Mouse (Mus musculus) stomach, embryonic 15.5 days (tissue): ENCODE results near the gene Tshr. TPM values are rescaled to one million over a fixed set of nuclear protein-coding genes. Genes with fewer than 3 reads are reported as not detected.
"Not testable (repeated sequence)": the region's sequence is repeated elsewhere in the genome, so short reads cannot be mapped to it uniquely, and the experiment has no call there.

Experiments
- ATAC-seq: fragments of 200-750 bp; cut with Nextera tagmentation; 2 replicates; pipeline ENCODE4 v1.8.0; 2017; ENCODE audit warnings: low read depth, moderate number of reproducible peaks, moderate TSS enrichment; ENCODE audit not compliant: insufficient read depth, low FRiP score
- H3K27ac ChIP-seq: fragments of 300-500 bp; sonication (generic); 2 replicates; pipeline ENCODE4 v1.5.1; 2015; ENCODE audit warnings: mild to moderate bottlenecking, inconsistent platforms
- H3K27me3 ChIP-seq: fragments of 300-500 bp; sonication (generic); replicated peaks from 2 replicates; pipeline ENCODE4 v1.6.1; 2015; ENCODE audit warnings: inconsistent platforms
- H3K36me3 ChIP-seq: fragments of 300-500 bp; sonication (generic); 2 replicates; pipeline ENCODE4 v1.6.1; 2015; ENCODE audit warnings: inconsistent platforms
- H3K4me1 ChIP-seq: fragments of 300-500 bp; sonication (generic); 2 replicates; pipeline ENCODE4 v1.6.1; 2015; ENCODE audit warnings: inconsistent platforms
- H3K4me2 ChIP-seq: fragments of 300-500 bp; sonication (generic); 2 replicates; pipeline ENCODE4 v1.6.1; 2015; ENCODE audit warnings: mild to moderate bottlenecking, inconsistent platforms
- H3K4me3 ChIP-seq: fragments of 300-500 bp; sonication (generic); replicated peaks from 2 replicates; pipeline ENCODE4 v1.5.1; 2015; ENCODE audit warnings: inconsistent platforms
- H3K9ac ChIP-seq: fragments of 300-500 bp; sonication (generic); 2 replicates; pipeline ENCODE4 v1.6.1; 2015; ENCODE audit warnings: inconsistent platforms
- H3K9me3 ChIP-seq: fragments of 300-500 bp; sonication (generic); 2 replicates; pipeline ENCODE4 v1.6.1; 2016; ENCODE audit warnings: inconsistent platforms
- WGBS: fragments of 180-500 bp; shearing (Covaris S2); methylation state at CpG from one replicate; pipeline ENCODE4 v1.1.7; 2015; 5-methylcytosine and 5-hydroxymethylcytosine counted together
- polyA plus RNA-seq: library from polyadenylated mRNA; unstranded; fragments of >200 nt; fragmentation: Nextera tagmentation; extraction: Ambion mirVana; gene quantifications from 2 replicates; pipeline ENCODE4 v1.2.1, GENCODE M21; 2015

Gene Tshr
- polyA plus RNA-seq, 1 experiment from 2014 or later, result 0.63 TPM

DNA sequence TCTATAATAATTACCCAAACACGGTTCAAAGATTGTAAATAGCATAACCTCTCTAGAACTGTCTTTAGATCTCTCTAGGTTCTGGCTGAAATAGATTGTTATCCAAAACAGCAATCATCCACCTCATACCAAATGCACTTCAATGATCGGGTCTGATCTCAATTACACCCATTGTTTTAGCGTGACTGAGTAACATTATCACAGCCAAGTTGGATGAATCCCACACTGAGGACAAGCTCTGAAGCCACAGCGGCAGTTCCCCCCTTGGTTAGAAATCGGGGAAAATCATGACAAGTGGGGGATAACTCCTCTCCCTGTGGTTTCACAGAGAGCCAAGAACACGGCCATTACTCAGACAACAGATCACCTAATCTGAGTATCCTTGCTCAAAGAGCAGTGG is 129.6 kb downstream of the Tshr start:
- H3K4me1 ChIP-seq, result no peaks in the 10 kb centered on the region
- H3K4me2 ChIP-seq, result no peak overlapping the region
- H3K4me3 ChIP-seq, result no peak overlapping the region
- WGBS, result 77% methylated on average over 6 of the region's 6 CpGs
- H3K27me3 ChIP-seq, result no peaks in the 10 kb centered on the region
- no peaks in the 10 kb centered on the region for H3K9me3 ChIP-seq
- H3K9ac ChIP-seq, result no peak overlapping the region
- no peak for ATAC-seq
- H3K27ac ChIP-seq, result no peak overlapping the region
- H3K36me3 ChIP-seq, result no peaks in the 10 kb centered on the region

DNA sequence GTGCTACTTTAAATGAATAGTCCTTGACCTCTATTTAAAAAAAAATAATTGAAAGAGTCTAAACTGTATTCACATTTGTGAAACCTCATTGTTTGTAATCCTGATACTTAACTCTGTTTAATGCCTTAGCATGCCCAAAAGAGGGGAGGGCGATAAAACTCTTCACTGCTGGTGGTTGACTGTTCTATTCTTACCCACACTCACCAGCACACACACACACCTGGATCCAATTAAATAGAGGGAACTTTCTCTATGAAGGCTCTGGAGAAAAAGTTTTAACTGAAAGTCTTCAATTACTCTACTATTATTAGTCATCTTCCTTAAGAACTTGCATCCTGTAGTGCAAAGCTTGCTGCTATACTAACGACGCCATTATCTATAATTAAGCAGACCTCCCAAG is 133.4 kb downstream of the Tshr start:
- no peak for ATAC-seq
- Histone ChIP-seq H3K27me3 (no peaks in the 10 kb centered on the region), H3K4me2 (no peak overlapping the region), H3K9me3 (no peaks in the 10 kb centered on the region), H3K9ac (no peak overlapping the region), H3K4me3 (no peak overlapping the region), H3K4me1 (no peaks in the 10 kb centered on the region), H3K36me3 (no peaks in the 10 kb centered on the region), H3K27ac (no peak overlapping the region)
- 78% methylated on average over 3 of the region's 3 CpGs for WGBS

DNA sequence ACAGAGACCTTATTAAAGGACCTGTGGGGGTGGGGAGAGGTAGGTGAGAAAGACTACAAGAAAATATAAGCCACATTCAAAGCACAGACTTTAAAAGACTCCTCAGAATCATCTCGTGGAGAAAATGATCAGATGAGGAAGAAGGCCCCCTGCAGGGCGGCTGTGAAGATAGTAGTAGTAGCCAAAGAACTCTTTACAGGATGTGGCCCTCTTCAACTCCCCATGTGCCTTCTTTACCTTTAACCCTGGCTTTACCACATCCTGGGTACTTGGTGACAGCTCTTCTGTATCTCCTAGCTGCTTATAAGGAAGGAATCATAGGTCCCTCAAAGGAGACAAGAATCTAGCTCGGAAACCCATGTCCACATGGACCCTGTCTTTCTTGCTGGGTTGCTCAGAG is 139.3 kb downstream of the Tshr start:
- Histone ChIP-seq H3K27me3 (no peaks in the 10 kb centered on the region), H3K9me3 (no peaks in the 10 kb centered on the region), H3K4me3 (no peak overlapping the region), H3K9ac (no peak overlapping the region), H3K36me3 (no peaks in the 10 kb centered on the region), H3K27ac (no peak overlapping the region), H3K4me2 (no peak overlapping the region), H3K4me1 (no peaks in the 10 kb centered on the region)
- no peak for ATAC-seq
- WGBS, result 48% methylated on average over 3 of the region's 3 CpGs

DNA sequence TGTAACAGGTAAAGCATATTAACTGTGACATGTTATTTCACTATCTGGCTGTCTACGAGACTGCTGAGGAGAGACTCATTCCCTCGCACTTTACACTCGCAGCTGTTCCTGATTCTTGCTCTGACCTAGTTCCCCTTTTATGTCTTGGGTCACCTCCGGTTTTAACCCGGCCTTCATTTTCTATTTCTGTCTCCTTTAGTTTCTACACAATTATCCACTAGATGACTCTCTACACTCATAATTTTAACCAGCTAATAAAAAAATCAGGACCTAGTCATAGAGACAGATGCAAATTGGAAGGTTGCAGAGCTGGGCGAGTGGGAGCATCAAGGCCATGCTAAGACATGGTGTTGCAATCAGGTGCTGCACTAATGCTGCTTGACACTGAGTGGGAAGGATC is 150.2 kb downstream of the Tshr start:
- Histone ChIP-seq H3K9ac (no peak overlapping the region), H3K4me2 (no peak overlapping the region), H3K27me3 (no peaks in the 10 kb centered on the region), H3K4me3 (no peak overlapping the region), H3K36me3 (no peaks in the 10 kb centered on the region), H3K27ac (no peak overlapping the region), H3K4me1 (no peaks in the 10 kb centered on the region), H3K9me3 (no peaks in the 10 kb centered on the region)
- WGBS, result 82% methylated on average over 6 of the region's 6 CpGs
- ATAC-seq, result no peak

DNA sequence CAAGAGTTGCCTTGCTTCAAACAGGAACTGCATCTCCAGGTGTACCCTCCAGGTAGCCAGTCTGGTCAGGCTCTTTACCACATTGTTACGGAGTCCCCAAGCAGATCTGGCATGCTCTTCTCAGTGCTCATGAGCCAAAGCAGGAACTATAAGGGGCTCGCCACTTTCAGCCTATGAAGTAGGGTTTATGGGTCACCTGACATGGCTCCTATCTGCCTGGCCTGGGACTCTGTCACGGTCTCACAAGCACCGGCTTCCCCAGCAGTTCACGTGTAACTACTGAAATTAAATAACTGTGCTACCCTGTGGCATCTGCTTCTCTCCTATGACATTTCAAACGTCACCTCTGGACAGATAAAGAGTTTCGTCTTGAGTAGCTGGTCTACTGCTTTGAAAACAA is 155.8 kb downstream of the Tshr start:
- no peaks in the 10 kb centered on the region for H3K4me1 ChIP-seq
- 86% methylated on average over 7 of the region's 7 CpGs for WGBS
- H3K27ac ChIP-seq, result no peak overlapping the region
- H3K4me3 ChIP-seq, result no peak overlapping the region
- ATAC-seq, result no peak
- H3K9ac ChIP-seq, result no peak overlapping the region
- no peaks in the 10 kb centered on the region for H3K9me3 ChIP-seq
- H3K36me3 ChIP-seq, result no peaks in the 10 kb centered on the region
- H3K4me2 ChIP-seq, result no peak overlapping the region
- no peaks in the 10 kb centered on the region for H3K27me3 ChIP-seq

DNA sequence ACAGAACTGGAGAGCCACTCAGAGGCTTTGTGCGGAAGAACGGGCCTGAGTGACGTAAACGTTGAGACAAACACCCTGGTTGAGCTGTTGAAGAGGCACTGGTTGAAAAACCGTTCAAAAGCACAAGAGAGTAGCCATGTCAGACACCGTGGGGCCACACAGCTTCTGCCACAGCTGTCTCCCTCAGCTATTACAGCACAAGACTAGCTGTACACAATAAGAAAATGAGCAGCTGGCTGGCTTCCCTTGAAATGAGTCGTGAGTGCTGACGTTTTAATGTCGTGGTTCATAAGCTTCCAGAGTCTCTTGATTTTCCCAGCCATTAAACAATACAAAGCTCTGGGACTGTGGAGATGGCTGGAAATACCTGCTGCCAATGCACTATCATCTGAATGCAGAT is 165.1 kb downstream of the Tshr start:
- no peaks in the 10 kb centered on the region for H3K9me3 ChIP-seq
- no peak overlapping the region for H3K9ac ChIP-seq
- H3K27me3 ChIP-seq, result no peaks in the 10 kb centered on the region
- ATAC-seq, result no peak
- 0 out of 2 replicates have a peak, but pooled peaks cover 6% of the 10 kb centered on the region for H3K4me1 ChIP-seq
- no peak overlapping the region for H3K4me3 ChIP-seq
- H3K4me2 ChIP-seq, result no peak overlapping the region
- H3K36me3 ChIP-seq, result 0 out of 2 replicates have a peak, but pooled peaks cover 2% of the 10 kb centered on the region
- H3K27ac ChIP-seq, result no peak overlapping the region
- WGBS, result 65% methylated on average over 9 of the region's 9 CpGs

DNA sequence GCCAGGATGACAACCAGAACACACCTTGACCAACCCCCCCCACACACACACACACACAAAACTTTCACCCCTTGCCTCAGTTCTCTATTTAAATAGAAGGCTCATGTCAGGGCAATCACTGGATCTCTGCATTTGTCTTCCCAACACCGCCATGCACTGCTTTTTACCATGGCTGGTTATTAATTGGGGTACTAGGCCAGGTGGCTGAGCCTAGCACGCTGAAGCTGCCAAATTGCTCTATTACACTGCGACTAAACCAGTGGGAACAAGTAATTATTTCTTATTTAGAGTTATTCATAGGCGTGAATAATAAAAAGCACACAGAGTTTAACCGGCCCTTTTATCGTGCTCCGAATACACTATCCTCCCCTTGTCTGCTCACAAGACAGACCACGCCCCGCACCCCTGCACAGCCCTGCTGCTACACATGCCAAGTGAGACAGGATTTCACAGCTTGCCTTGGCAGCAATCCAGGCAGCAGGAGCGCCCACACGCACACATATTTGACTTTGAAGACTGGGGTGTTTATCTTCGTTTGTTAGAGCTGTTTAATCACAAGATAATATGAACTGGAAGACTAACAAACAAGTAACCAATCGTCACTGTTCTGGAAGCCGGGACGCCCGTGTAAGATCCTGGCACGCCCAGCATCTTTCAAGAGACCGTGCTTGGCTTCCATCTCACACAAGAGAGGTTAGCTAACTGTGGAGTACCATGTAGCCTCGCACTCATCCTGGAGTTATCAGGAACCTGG is 167.6 kb downstream of the Tshr start:
- Histone ChIP-seq H3K27me3 (no peaks in the 10 kb centered on the region), H3K4me3 (no peak overlapping the region), H3K36me3 (0 out of 2 replicates have a peak, but pooled peaks cover 2% of the 10 kb centered on the region), H3K4me1 (0 out of 2 replicates have a peak, but pooled peaks cover 6% of the 10 kb centered on the region), H3K27ac (no peak overlapping the region), H3K9ac (no peak overlapping the region), H3K9me3 (no peaks in the 10 kb centered on the region), H3K4me2 (peak overlapping the region; percentile 21)
- ATAC-seq, result peak; percentile 89
- 50% methylated on average over 19 of the region's 19 CpGs for WGBS

DNA sequence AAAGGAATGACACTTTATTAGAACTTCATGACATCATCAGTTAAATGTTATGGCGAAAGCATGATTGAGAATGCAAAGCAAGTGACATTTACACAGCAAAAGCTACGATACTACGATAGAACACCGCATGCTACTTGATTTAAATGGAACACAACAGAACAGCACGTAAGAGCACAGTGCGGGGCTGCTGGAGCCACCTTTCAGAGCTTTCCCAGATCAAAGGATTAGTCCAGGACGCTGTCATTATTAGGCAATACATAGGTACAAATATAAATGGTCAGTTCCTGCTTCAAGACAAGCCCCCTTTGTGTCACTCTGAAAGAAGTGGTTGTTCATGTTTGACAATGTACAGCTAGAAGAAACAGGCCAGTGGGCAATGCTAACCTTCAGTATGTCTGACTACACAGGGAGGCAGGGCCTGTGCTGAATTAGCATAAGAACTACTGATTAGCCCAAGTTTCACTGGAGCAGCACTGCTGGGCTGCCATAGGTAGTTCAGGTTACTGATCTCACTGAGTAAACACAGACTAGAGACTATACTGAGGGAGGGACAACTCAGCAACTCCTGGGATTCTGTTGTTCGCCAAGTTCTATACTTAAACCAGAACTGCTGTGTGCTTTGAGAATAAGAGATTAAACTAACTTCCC is 173.1 kb downstream of the Tshr start:
- ATAC-seq, result peak; percentile 97
- not testable (repeated sequence) for H3K9ac ChIP-seq, H3K4me2 ChIP-seq, H3K4me3 ChIP-seq, H3K27ac ChIP-seq, H3K9me3 ChIP-seq, H3K36me3 ChIP-seq, H3K27me3 ChIP-seq, H3K4me1 ChIP-seq
- WGBS, result 83% methylated on average over 8 of the region's 8 CpGs

DNA sequence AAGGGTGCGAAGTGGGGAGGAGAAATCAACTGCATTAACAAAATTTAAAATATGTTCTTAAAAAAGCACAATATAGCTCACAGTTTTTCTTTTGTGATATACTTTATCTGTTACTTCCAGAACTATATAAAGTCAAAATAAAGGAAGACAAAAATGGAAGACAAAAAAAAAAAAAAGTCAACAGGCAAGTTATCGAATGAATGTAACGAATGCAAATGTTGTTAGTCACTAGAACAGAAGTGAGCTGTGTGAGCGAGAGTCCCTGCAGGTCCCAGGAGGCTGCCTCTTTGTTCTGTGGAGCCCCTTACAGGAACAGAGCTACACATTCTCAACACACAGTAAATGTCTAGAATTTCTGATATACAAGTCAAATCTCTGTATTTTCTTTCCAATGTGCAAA is 173.8 kb downstream of the Tshr start:
- not testable (repeated sequence) for H3K27me3 ChIP-seq, H3K36me3 ChIP-seq, ATAC-seq, H3K9me3 ChIP-seq, H3K4me3 ChIP-seq, H3K4me1 ChIP-seq, H3K27ac ChIP-seq, H3K9ac ChIP-seq, H3K4me2 ChIP-seq
- 81% methylated on average over 4 of the region's 4 CpGs for WGBS

DNA sequence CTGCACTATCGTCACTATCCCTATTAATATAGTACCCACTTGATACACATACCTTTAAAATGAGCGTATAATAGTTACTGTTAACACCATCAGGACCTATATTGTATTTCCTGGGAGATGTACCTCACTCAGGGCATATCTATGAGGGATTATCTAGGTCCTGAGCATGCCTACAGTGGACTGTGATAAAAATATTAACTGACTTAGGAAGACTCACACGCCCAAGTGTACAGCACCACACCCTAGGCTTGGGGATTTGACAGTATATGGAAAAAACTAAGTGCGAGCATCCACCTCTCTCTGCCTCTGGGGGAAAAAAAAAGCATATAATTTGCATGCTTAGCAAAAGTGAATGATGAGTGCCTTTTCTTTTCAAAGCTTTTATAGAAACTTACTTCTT is 182.8 kb downstream of the Tshr start:
- WGBS, result 93% methylated on average over 4 of the region's 4 CpGs
- Histone ChIP-seq H3K4me2 (no peak overlapping the region), H3K9me3 (no peaks in the 10 kb centered on the region), H3K27ac (no peak overlapping the region), H3K36me3 (peaks cover 32% of the 10 kb centered on the region), H3K9ac (no peak overlapping the region), H3K4me1 (no peaks in the 10 kb centered on the region), H3K27me3 (no peaks in the 10 kb centered on the region), H3K4me3 (no peak overlapping the region)
- no peak for ATAC-seq

DNA sequence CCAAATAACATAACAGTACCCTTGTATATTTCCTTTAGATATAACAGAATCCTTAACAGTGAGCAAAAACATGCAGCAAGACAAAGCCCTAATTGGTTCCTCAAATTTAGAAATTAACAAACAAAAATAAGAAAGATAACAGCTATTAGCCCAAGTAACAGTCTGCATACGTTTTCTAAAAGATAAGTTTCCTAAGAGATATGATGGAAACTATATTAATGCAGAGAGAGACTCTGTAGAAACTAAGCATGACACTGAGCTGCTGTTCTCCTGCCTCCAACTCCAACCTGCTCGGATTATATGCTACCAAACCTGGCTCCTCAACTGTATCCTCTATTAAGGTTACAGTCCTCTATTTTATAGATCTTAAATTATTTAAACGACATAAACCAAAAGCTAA is 184.9 kb downstream of the Tshr start:
- H3K27me3 ChIP-seq, result no peaks in the 10 kb centered on the region
- H3K4me1 ChIP-seq, result no peaks in the 10 kb centered on the region
- H3K9me3 ChIP-seq, result no peaks in the 10 kb centered on the region
- 76% methylated on average over 3 of the region's 3 CpGs for WGBS
- no peak overlapping the region for H3K4me2 ChIP-seq
- H3K36me3 ChIP-seq, result peaks cover 31% of the 10 kb centered on the region
- no peak overlapping the region for H3K27ac ChIP-seq
- ATAC-seq, result no peak
- H3K9ac ChIP-seq, result no peak overlapping the region
- H3K4me3 ChIP-seq, result no peak overlapping the region

DNA sequence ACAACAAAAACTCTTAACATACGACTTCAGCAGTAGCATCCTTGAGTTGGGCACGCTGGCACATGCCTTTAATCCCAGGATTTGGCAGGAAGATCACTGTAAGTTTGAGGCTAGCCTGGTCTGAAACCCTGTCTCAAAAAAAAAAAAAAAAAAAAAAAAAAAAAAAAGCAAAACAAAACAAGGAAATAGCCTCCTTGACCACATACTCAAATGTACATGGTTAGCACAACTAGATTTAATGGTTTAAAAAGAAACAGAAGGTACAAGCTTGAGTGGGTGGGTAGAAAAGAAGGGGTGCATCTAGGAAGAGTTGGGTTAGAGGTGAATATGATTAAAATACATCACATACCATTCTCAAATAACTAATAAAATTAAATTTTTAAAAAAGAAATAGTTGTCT is 187.3 kb downstream of the Tshr start:
- Histone ChIP-seq H3K4me2 (no peak overlapping the region), H3K4me1 (no peaks in the 10 kb centered on the region), H3K36me3 (peaks cover 35% of the 10 kb centered on the region), H3K27ac (no peak overlapping the region), H3K9ac (no peak overlapping the region), H3K4me3 (no peak overlapping the region), H3K27me3 (no peaks in the 10 kb centered on the region), H3K9me3 (no peaks in the 10 kb centered on the region)
- no peak for ATAC-seq
- 88% methylated on average over 2 of the region's 2 CpGs for WGBS
